Mouse (Mus musculus) ovary, adult 2 months (tissue): ENCODE results near the gene Phldb2. TPM values are rescaled to one million over a fixed set of nuclear protein-coding genes. Genes with fewer than 3 reads are reported as not detected.

Source experiments
- polyA plus RNA-seq: library from polyadenylated mRNA; depleted of rRNA; stranded (reverse); fragments of >200 nt; gene quantifications from 2 replicates; pipeline ENCODE4 v1.2.3, GENCODE M21; 2012; rRNA removed

Phldb2 gene
- 14.0 and 21.1 TPM in 2 replicates for polyA plus RNA-seq

GRCm38 (mm10) chr16:45953394-45953793 lies at the start of gene Phldb2:
Gene Phldb2 (minus strand): TSS chr16:45953598.

GRCm38 (mm10) chr16:45742615-45743476 lies 210.6 kb downstream of the Phldb2 start, which contains the start of gene Abhd10:
Gene Abhd10 (minus strand): TSS chr16:45742955.

GRCm38 (mm10) chr16:45724061-45724741 lies 229.2 kb downstream of the Phldb2 start, which contains the start of gene Tagln3:
Gene Tagln3 (minus strand): TSS chr16:45724608.

Other genes with a start within 250 kb of the Phldb2 start
- gene Tagln3, start 229.0 kb downstream of the Phldb2 start, polyA plus RNA-seq = 0.79 and 1.1 TPM in 2 replicates
- gene Abhd10, start 210.6 kb downstream of the Phldb2 start, polyA plus RNA-seq = 6.3 and 7.1 TPM in 2 replicates
- 0.48 and 0.53 TPM in 2 replicates for gene Plcxd2, start 56.6 kb upstream of the Phldb2 start, polyA plus RNA-seq
- 0.07 TPM in 2 replicates for gene Cd96, start 166.7 kb upstream of the Phldb2 start, polyA plus RNA-seq
- 39.5 and 43.9 TPM in 2 replicates for gene Gm4737, start 201.5 kb upstream of the Phldb2 start, polyA plus RNA-seq